Mouse (Mus musculus): ENCODE results near the gene Gphb5.

DNA sequence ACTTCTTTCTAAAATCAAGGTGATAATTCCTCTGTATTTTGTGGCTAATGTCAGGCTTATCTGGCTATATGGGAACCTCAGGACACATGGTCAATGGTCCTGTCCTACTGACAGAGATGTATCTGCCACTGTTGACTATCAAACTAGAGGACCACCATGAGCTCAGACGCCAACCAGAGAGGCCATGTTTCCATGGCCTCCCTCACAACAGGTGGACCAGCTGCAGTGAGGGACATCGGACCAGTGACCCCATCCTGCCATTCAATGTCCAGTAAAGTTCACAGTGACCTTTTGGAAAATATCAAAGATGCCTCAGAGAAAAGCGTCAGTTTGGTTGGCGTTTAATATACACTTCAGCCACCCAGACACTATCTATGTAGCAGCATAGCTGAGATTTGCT lies 52.2 kb downstream of the Gphb5 start:
- TF ChIP-seq CTCF (IDR thresholded peaks at IDR 0.05; ENCODE audit: control insufficient read depth, insufficient read depth, low read length) (no peak), POLR2A (IDR thresholded peaks at IDR 0.05; ENCODE audit: borderline replicate concordance, control insufficient read depth, low read depth, low read length) (no peak)

Data from bone marrow, adult 2 months (tissue).